Mouse (Mus musculus): Measurements from ENCODE around the gene Med23.

The Med23 gene

DNA sequence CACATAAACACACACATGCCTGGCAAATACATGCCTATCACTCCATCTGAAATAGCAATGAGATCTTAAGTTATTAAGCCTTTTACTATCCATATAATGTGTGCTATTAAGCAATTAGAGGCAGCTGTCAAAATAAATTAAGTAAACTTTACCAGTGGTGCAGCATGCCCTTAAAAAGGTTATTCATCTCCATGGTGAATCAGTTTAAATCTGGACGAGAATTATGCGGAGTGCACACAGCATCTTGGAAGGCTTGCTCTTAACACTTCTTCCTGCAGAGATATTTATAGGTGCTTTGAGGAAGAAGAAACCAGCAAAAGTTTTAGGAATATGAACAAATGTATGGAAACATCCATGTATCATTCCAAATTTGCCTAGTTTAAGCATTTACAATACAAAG, 92.1 kb downstream of the Med23 start:
- no peak for DNase-seq (ENCODE audit: low spot score)

All from ovary, postnatal 36 days (tissue).